Mouse (Mus musculus) G1E (cell line): ENCODE measurements around the gene Plekha7.
A peak's percentile ranks its signal among the peaks of the same experiment; 100 is the strongest.

ENCODE experiments used
- CTCF ChIP-seq: IDR thresholded peaks from 2 replicates; pipeline ENCODE4 v1.5.1; 2012; ENCODE audit warnings: low read depth, low read length, inconsistent platforms, mixed read lengths
- GATA1 ChIP-seq: IDR thresholded peaks from 2 replicates; pipeline ENCODE4 v1.6.1; 2012; ENCODE audit warnings: borderline replicate concordance, low read length, inconsistent platforms, mixed read lengths

- TF ChIP-seq GATA1 (no peak), CTCF (0 out of 2 replicates have a peak, but pooled peaks have one; percentile 16)
Observed at GRCm38 (mm10) chr7:116244302-116245165, 63.6 kb downstream of the Plekha7 start.
